Mouse (Mus musculus): ENCODE measurements at regions not wholly inside any gene's neighbourhood (a gene's known extent, or its start where the extent isn't known, plus 50 kb on each side); places are given as distances from the start of the nearest gene placed in this dataset.

GRCm38 (mm10) chr8:67143479-67143878, 283.5 kb downstream of the Naf1 start:
- no peak for DNase-seq (ENCODE audit: low spot score in 2 of 2)

- DNase-seq (ENCODE audit: low spot score in 2 of 2), result no peak
These were observed 321.7 kb downstream of the Naf1 start for GRCm38 (mm10) chr8:67181741-67182140.

- no peak for DNase-seq (ENCODE audit: low spot score in 2 of 2)
These were observed 324.4 kb upstream of the Nat3 start for GRCm38 (mm10) chr8:67199213-67199612.

DNA sequence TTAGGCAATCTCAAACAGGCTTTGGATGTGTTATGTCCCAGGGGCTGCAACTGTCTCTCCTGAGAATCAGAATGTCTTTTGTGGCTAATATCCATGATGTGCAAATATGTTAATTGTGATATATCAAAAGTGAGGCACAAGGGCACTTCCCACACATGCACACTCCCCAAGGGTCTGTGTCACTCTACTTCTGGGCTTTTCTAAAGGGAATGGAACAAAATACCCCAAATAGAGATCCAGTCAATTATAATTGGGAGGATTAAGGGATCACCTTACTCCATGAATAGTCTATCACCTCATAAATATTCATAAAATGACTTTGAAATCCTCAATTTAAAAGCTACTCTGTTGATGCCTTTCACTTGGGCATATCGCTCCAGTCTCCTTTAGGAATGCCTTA, 317.6 kb upstream of the Nat3 start:
- DNase-seq (ENCODE audit: low spot score in 2 of 2), result no peak

DNA sequence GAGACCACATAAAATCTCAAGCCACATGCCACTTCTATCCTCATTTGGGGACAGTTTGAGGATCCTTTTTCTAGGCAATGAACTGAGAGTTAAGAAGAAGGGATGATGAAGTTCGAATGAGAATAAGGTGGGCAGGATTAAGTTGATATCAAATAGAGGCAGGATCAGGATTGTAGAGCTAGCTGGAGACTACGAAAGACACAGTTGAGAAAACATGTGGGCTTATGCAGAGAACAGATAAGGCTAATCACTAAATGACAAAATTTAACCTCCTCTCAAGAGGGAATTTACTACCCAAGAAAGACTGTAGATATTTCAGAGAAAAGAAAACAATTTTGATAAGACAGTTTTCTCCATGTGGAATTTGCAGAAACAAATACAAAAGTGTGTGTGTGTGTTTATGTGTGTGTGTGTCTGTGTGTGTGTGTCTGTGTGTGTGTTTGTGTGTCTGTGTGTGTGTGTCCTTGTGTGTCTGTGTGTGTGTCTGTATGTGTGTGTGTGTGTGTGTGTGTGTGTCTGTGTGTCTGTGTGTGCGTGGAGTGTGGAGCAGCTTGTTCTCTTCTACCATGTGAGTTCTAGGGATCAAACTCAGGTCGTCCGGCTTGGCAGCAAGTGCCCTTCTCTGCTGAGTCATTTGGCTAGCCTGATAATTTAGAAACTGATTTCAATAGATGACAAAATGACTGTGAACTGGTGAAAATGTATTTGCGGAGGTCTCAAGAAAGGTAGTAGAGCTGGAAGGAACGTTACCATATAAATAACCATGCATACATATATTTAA, 291.5 kb upstream of the Nat3 start:
- no peak for DNase-seq (ENCODE audit: low spot score in 2 of 2)

- no peak for DNase-seq (ENCODE audit: low spot score in 2 of 2)
These were observed 284.7 kb upstream of the Nat3 start for GRCm38 (mm10) chr8:67238934-67239333.

DNA sequence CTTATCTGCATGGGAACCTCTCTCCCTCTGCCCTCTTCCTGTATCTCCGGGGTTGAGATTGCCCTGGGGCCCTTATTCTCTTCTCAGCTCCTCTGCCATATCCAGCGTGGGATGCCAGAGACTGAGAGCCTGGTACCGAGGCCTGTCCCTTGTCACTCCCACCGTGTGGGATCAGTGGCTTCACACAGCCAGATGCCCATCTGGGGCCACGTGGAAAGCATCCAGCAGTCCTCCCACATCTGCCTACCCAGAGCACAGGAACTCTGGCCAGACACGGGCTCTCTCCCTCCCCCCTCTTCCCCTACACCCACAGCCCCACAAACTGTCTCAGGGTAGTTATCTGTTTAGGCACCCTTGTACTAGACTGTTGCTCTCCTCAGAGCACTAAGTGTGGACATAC, 244.9 kb upstream of the Nat3 start:
- DNase-seq (ENCODE audit: low spot score in 2 of 2), result no peak

GRCm38 (mm10) chr8:67279449-67279848, 244.2 kb upstream of the Nat3 start:
- no peak for DNase-seq (ENCODE audit: low spot score in 2 of 2)

DNA sequence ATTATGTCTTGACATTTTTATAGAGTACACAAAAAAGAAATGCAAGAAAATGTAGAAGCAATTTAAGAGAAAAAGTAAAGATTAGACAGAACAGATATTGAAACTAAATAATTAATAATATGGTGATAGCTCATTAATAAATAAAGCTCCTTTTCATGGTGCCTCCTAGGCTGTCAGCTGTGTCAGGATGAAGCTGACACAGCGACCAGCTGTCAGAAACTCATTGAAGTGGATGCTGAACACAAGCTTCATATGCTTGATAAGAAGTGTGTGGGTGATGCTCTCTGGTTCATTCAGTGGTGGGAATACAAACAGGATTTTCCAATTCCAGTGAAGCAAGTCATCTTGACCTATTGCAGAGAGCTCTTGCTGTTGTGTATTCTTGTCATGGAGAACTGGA, 213.2 kb upstream of the Nat3 start:
- DNase-seq (ENCODE audit: low spot score in 2 of 2), result no peak

GRCm38 (mm10) chr8:67317371-67317770, 206.3 kb upstream of the Nat3 start:
- DNase-seq (ENCODE audit: low spot score in 2 of 2), result no peak

DNA sequence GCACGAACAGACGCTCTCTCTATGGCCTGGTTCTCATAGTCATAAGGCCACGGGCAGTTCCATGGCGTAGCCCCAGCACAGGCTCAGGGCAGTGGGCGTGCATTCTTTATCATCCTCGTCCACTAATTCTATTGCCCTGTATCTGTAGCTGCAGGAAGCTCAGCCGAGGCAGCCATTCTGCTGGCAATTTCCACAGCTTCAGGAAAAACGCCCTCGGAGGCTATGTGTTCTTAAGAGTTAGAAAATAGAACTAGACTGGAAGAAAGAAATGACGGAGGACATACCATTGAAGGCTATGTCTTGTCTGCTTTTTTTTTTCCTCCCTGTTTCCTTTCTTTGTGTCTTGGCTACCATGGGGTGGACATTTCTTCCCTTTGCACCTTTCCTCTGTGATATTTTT, 205.0 kb upstream of the Nat3 start:
- no peak for DNase-seq (ENCODE audit: low spot score in 2 of 2)

GRCm38 (mm10) chr8:67320535-67320934, 203.1 kb upstream of the Nat3 start:
- no peak for DNase-seq (ENCODE audit: low spot score in 2 of 2)

DNA sequence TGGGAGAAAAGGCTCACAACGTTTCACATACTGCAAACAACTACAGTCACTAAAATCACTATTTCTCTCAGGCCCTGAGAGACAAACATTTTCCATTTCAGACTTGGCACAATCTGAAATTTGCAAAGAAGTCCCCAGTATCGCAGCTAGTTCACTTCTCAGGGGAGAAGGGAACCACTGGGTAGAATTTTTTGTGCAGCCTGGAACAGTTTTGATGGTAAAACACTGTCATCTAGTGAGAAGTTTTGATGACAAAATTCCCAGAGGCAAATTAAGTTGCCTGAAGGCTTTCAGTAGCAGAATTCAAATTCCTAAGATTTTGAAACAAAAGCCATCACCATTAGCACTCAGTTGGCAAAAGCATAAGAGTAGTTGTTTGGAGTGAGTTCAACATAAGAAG, 195.2 kb upstream of the Nat3 start:
- DNase-seq (ENCODE audit: low spot score in 2 of 2), result no peak

- no peak for DNase-seq (ENCODE audit: low spot score in 2 of 2)
These were observed 146.6 kb upstream of the Nat3 start for GRCm38 (mm10) chr8:67377061-67377460.

DNA sequence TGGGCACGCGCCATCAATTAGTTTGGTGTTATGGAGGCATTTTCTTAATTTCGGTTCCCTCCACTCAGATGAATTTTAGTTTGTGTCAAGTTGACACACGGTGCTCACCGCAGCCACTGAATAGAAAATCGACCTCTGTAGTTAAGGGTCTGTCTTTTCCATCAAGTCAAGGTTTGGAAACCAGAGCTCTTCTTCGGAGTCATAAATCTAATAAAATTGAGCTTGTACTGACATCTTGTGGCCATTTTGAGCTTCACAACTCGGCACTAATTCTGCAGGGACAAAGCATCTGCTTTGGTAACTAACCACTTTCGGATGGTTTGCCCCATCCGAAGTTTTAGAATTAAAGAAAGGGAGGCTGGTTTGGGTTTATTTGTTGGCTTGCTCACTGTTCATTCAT, 117.7 kb upstream of the Nat3 start:
- peak in 1 of 2 experiments; percentile 22 for DNase-seq (ENCODE audit: low spot score in 2 of 2)

DNA sequence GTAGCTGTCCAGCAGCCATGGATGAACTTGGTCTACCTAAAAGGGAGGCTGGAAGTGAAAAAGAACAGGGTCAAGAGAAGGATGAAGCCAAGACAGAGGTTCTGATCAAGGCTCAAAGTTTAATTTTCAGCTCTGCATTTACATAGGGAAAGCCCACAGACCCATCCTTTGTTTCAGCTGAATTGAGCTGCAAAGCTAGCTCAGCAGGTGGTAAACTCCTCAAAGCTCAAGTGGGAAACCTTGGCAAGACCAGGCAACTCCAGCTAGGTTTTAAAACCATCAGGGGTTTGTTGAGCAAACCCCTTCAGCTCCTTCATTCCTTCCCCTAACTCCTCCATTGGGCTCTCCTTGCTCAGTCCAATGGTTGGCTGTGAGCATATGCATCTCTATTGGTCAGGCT, 108.8 kb upstream of the Nat3 start:
- DNase-seq (ENCODE audit: low spot score in 2 of 2), result no peak

DNA sequence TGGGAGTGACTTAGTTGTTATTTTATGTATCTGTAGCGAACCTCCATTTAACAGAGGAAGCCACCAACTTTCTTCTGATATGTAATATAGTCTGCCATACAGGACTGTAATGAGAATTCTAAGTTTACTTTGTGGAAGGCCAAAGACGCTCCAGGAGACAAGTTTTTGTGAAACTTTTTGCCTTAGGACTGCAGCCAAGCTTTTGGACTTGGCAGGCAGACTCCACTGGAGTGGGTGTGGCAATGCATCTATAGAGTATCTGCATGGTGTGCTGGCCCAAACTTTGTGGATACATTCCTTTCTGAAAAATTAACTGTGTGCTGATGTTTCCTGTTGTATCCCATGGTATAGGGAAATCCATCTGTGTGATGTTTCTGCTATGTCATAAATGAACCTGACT, 101.1 kb upstream of the Nat3 start:
- no peak for DNase-seq (ENCODE audit: low spot score in 2 of 2)

Data from cerebellum, postnatal 4 days (tissue).